Mouse (Mus musculus) kidney, adult 2 months (tissue): Measurements from ENCODE around the gene Ralgapa2.

Experiments
- CTCF ChIP-seq: fragments of 200-500 bp; conservative IDR thresholded peaks from 2 replicates; pipeline ENCODE4 v1.5.1; 2011; ENCODE audit warnings: low read depth, mild to moderate bottlenecking, control low read depth, low read length, moderate library complexity, mixed read lengths; ENCODE audit not compliant: insufficient read depth, insufficient read length
- POLR2A ChIP-seq: fragments of 200-500 bp; IDR thresholded peaks from one replicate; pipeline ENCODE4 v1.6.1; 2011; ENCODE audit warnings: low read depth, low read length, control low read depth

GRCm38 (mm10) chr2:146217227-146217980, 294.7 kb downstream of the Ralgapa2 start:
- TF ChIP-seq CTCF, result no peak
- no peak for TF ChIP-seq POLR2A
